Mouse (Mus musculus) forebrain, embryonic 11.5 days (tissue): Measurements from ENCODE around the gene Spert. TPM values are rescaled to one million over a fixed set of nuclear protein-coding genes. Genes with fewer than 3 reads are reported as not detected.

Experiments
- ATAC-seq: fragments of 200-750 bp; cut with Nextera tagmentation; replicated peaks from 2 replicates; pipeline ENCODE4 v1.8.0; 2017; ENCODE audit warnings: moderate TSS enrichment; ENCODE audit not compliant: low FRiP score
- DNase-seq: peaks from one replicate; pipeline ENCODE4 v3.0.0-alpha.2; 2017; ENCODE audit warnings: low spot score
- H3K27ac ChIP-seq: fragments of 300-500 bp; sonication (generic); 2 replicates; pipeline ENCODE4 v1.5.1; 2014; ENCODE audit warnings: low read depth, low read length
- H3K27me3 ChIP-seq: fragments of 300-500 bp; sonication (generic); 2 replicates; pipeline ENCODE4 v1.6.1; 2014; ENCODE audit warnings: mild to moderate bottlenecking, low read length, mixed read lengths; ENCODE audit not compliant: control insufficient read depth, insufficient read depth
- H3K36me3 ChIP-seq: fragments of 300-500 bp; sonication (generic); 2 replicates; pipeline ENCODE4 v1.6.1; 2014; ENCODE audit warnings: mild to moderate bottlenecking, low read length, moderate library complexity, mixed read lengths; ENCODE audit not compliant: control insufficient read depth, insufficient read depth
- H3K4me1 ChIP-seq: fragments of 300-500 bp; sonication (generic); replicated peaks from 2 replicates; pipeline ENCODE4 v1.6.1; 2014; ENCODE audit warnings: low read length, mixed read lengths; ENCODE audit not compliant: control insufficient read depth, insufficient read depth
- H3K4me2 ChIP-seq: fragments of 300-500 bp; sonication (generic); 2 replicates; pipeline ENCODE4 v1.6.1; 2014; ENCODE audit warnings: low read depth, mild to moderate bottlenecking, low read length, moderate library complexity, mixed read lengths; ENCODE audit not compliant: severe bottlenecking
- H3K4me3 ChIP-seq: fragments of 300-500 bp; sonication (generic); 2 replicates; pipeline ENCODE4 v1.5.1; 2014; ENCODE audit warnings: low read depth, low read length
- H3K9ac ChIP-seq: fragments of 300-500 bp; sonication (generic); 2 replicates; pipeline ENCODE4 v1.6.1; 2014; ENCODE audit warnings: low read length
- H3K9me3 ChIP-seq: fragments of 300-500 bp; sonication (generic); 2 replicates; pipeline ENCODE4 v1.6.1; 2016; ENCODE audit warnings: low read length, mixed read lengths; ENCODE audit not compliant: control insufficient read depth
- WGBS: fragments of 180-500 bp; shearing (Covaris S2); extraction: QIAGEN DNeasy Blood & Tissue Kit; methylation state at CpG from one replicate; pipeline ENCODE4 v1.1.7; 2014; 5-methylcytosine and 5-hydroxymethylcytosine counted together
- polyA plus RNA-seq: library from polyadenylated mRNA; unstranded; fragments of >200 nt; fragmentation: Nextera tagmentation; extraction: Ambion mirVana; gene quantifications from 2 replicates; pipeline ENCODE4 v1.2.1, GENCODE M21; 2014

Spert gene
- polyA plus RNA-seq, 1 experiment from 2014 or later, result not detected

- H3K27ac ChIP-seq, result no peak overlapping the region
- H3K9ac ChIP-seq, result no peak overlapping the region
- no peak overlapping the region for H3K4me2 ChIP-seq
- H3K36me3 ChIP-seq, result no peaks in the 10 kb centered on the region
- H3K9me3 ChIP-seq, result no peaks in the 10 kb centered on the region
- no peak overlapping the region for H3K4me3 ChIP-seq
- WGBS, result 85% methylated on average over 6 of the region's 6 CpGs
- H3K4me1 ChIP-seq, result no peaks in the 10 kb centered on the region
- H3K27me3 ChIP-seq, result no peaks in the 10 kb centered on the region
- no peak for ATAC-seq
- DNase-seq, result no peak
Observed at GRCm38 (mm10) chr14:75616375-75616774, 23.5 kb upstream of the Spert start.

GRCm38 (mm10) chr14:75609176-75609575 is 16.3 kb upstream of the Spert start:
- Histone ChIP-seq H3K4me1 (no peaks in the 10 kb centered on the region), H3K4me2 (no peak overlapping the region), H3K4me3 (no peak overlapping the region), H3K27ac (no peak overlapping the region), H3K9me3 (no peaks in the 10 kb centered on the region), H3K27me3 (no peaks in the 10 kb centered on the region), H3K9ac (no peak overlapping the region), H3K36me3 (no peaks in the 10 kb centered on the region)
- WGBS, result 83% methylated on average over 2 of the region's 2 CpGs
- DNase-seq (no peak), ATAC-seq (no peak)

- H3K4me1 ChIP-seq, result no peaks in the 10 kb centered on the region
- 87% methylated on average over 12 of the region's 12 CpGs for WGBS
- no peak overlapping the region for H3K4me3 ChIP-seq
- ATAC-seq (no peak), DNase-seq (no peak)
- no peaks in the 10 kb centered on the region for H3K27me3 ChIP-seq
- no peaks in the 10 kb centered on the region for H3K9me3 ChIP-seq
- H3K9ac ChIP-seq, result no peak overlapping the region
- H3K4me2 ChIP-seq, result no peak overlapping the region
- no peak overlapping the region for H3K27ac ChIP-seq
- H3K36me3 ChIP-seq, result no peaks in the 10 kb centered on the region
Observed at GRCm38 (mm10) chr14:75583870-75584269, 9.0 kb downstream of the Spert start.

GRCm38 (mm10) chr14:75579010-75579409 is 13.9 kb downstream of the Spert start:
- no peaks in the 10 kb centered on the region for H3K4me1 ChIP-seq
- DNase-seq, result no peak
- no peak for ATAC-seq
- no peak overlapping the region for H3K4me3 ChIP-seq
- H3K9me3 ChIP-seq, result no peaks in the 10 kb centered on the region
- no peak overlapping the region for H3K9ac ChIP-seq
- no peak overlapping the region for H3K4me2 ChIP-seq
- H3K27me3 ChIP-seq, result no peaks in the 10 kb centered on the region
- H3K36me3 ChIP-seq, result no peaks in the 10 kb centered on the region
- H3K27ac ChIP-seq, result no peak overlapping the region
- WGBS, result 86% methylated on average over 6 of the region's 6 CpGs

GRCm38 (mm10) chr14:75566303-75566702 is 26.6 kb downstream of the Spert start:
- Histone ChIP-seq H3K27me3 (no peaks in the 10 kb centered on the region), H3K36me3 (no peaks in the 10 kb centered on the region), H3K9me3 (no peaks in the 10 kb centered on the region), H3K9ac (no peak overlapping the region), H3K4me2 (no peak overlapping the region), H3K4me1 (peaks cover 7% of the 10 kb centered on the region; the same call in 1 of the 2 replicates), H3K4me3 (no peak overlapping the region), H3K27ac (peak overlapping the region; percentile 57; the same call in 1 of the 2 replicates)
- no peak for DNase-seq
- 35% methylated on average over 3 of the region's 3 CpGs for WGBS
- peak; percentile 71 for ATAC-seq

GRCm38 (mm10) chr14:75565534-75566140 is 27.3 kb downstream of the Spert start:
- no peak overlapping the region for H3K4me3 ChIP-seq
- H3K4me1 ChIP-seq, result peaks cover 7% of the 10 kb centered on the region; the same call in 1 of the 2 replicates
- 46% methylated on average over 14 of the region's 14 CpGs for WGBS
- no peaks in the 10 kb centered on the region for H3K9me3 ChIP-seq
- peak overlapping the region; percentile 57 for H3K27ac ChIP-seq
- H3K9ac ChIP-seq, result no peak overlapping the region
- ATAC-seq, result peak; percentile 83
- H3K4me2 ChIP-seq, result no peak overlapping the region
- H3K27me3 ChIP-seq, result no peaks in the 10 kb centered on the region
- H3K36me3 ChIP-seq, result no peaks in the 10 kb centered on the region
- DNase-seq, result peak; percentile 82

GRCm38 (mm10) chr14:75561577-75562331 is 31.2 kb downstream of the Spert start:
- no peaks in the 10 kb centered on the region for H3K36me3 ChIP-seq
- no peak overlapping the region for H3K4me2 ChIP-seq
- H3K27me3 ChIP-seq, result no peaks in the 10 kb centered on the region
- DNase-seq, result no peak
- H3K27ac ChIP-seq, result no peak overlapping the region
- no peak overlapping the region for H3K4me3 ChIP-seq
- H3K9ac ChIP-seq, result no peak overlapping the region
- peaks cover 7% of the 10 kb centered on the region; the same call in 1 of the 2 replicates for H3K4me1 ChIP-seq
- no peak for ATAC-seq
- H3K9me3 ChIP-seq, result no peaks in the 10 kb centered on the region
- WGBS, result 61% methylated on average over 9 of the region's 9 CpGs

GRCm38 (mm10) chr14:75541731-75542130 is 51.2 kb downstream of the Spert start:
- H3K27ac ChIP-seq, result no peak overlapping the region
- H3K4me3 ChIP-seq, result no peak overlapping the region
- 26% methylated on average over 8 of the region's 8 CpGs for WGBS
- no peak for ATAC-seq
- peak; percentile 61 for DNase-seq
- no peaks in the 10 kb centered on the region for H3K27me3 ChIP-seq
- no peak overlapping the region for H3K4me2 ChIP-seq
- no peaks in the 10 kb centered on the region for H3K9me3 ChIP-seq
- H3K9ac ChIP-seq, result no peak overlapping the region
- H3K36me3 ChIP-seq, result no peaks in the 10 kb centered on the region
- peaks cover 17% of the 10 kb centered on the region for H3K4me1 ChIP-seq

- peak overlapping the region; percentile 42; the same call in 1 of the 2 replicates for H3K27ac ChIP-seq
- H3K27me3 ChIP-seq, result no peaks in the 10 kb centered on the region
- ATAC-seq (peak; percentile 65), DNase-seq (peak; percentile 67)
- 9% methylated on average over 5 of the region's 5 CpGs for WGBS
- H3K4me2 ChIP-seq, result no peak overlapping the region
- H3K4me3 ChIP-seq, result no peak overlapping the region
- no peaks in the 10 kb centered on the region for H3K9me3 ChIP-seq
- H3K36me3 ChIP-seq, result no peaks in the 10 kb centered on the region
- peaks cover 19% of the 10 kb centered on the region for H3K4me1 ChIP-seq
- no peak overlapping the region for H3K9ac ChIP-seq
Observed at GRCm38 (mm10) chr14:75540996-75541350, 51.9 kb downstream of the Spert start.
